Mouse (Mus musculus) ES-E14 (cell line): ENCODE data around the gene Tlr6. TPM values are rescaled to one million over a fixed set of nuclear protein-coding genes. Genes with fewer than 3 reads are reported as not detected.

ENCODE experiments used
- DNase-seq: peaks from one replicate; pipeline ENCODE4 v3.0.0-alpha.2; 2013; ENCODE audit warnings: low read depth, low spot score
- H3K27ac ChIP-seq: 2 replicates; pipeline ENCODE4 v1.5.1; 2012; ENCODE audit warnings: low read depth, mild to moderate bottlenecking, low read length, moderate library complexity, mixed read lengths; ENCODE audit not compliant: poor library complexity, insufficient read depth, severe bottlenecking
- H3K36me3 ChIP-seq: 2 replicates; pipeline ENCODE4 v1.6.1; 2012; ENCODE audit warnings: mild to moderate bottlenecking, low read length, moderate library complexity, mixed read lengths; ENCODE audit not compliant: control insufficient read depth, poor library complexity, insufficient read depth, severe bottlenecking
- H3K4me1 ChIP-seq, 2 experiments: fragments of 150-350 bp in 1 of 2; sonication (generic) in 1 of 2; 2 replicates each; pipeline ENCODE4 v1.6.1; 2012; ENCODE audit warnings: low read length in 2 of 2, mild to moderate bottlenecking in 1 of 2, mixed read lengths in 1 of 2; ENCODE audit not compliant: control insufficient read depth in 2 of 2, insufficient read depth in 2 of 2, poor library complexity in 1 of 2
- H3K4me3 ChIP-seq, 2 experiments: fragments of 150-350 bp in 1 of 2; sonication (generic) in 1 of 2; 2 replicates each; pipeline ENCODE4 v1.5.1; 2012; ENCODE audit warnings: low read length in 2 of 2, low read depth in 1 of 2, mild to moderate bottlenecking in 1 of 2, mixed read lengths in 1 of 2; ENCODE audit not compliant: insufficient read depth in 1 of 2, poor library complexity in 1 of 2, severe bottlenecking in 1 of 2
- H3K9ac ChIP-seq: 2 replicates; pipeline ENCODE4 v1.6.1; 2012; ENCODE audit warnings: low read depth, mild to moderate bottlenecking, low read length, mixed read lengths; ENCODE audit not compliant: poor library complexity, insufficient read depth, severe bottlenecking
- H3K9me3 ChIP-seq: fragments of 150-350 bp; sonication (generic); 2 replicates; pipeline ENCODE4 v1.6.1; 2012; ENCODE audit warnings: low read depth, mild to moderate bottlenecking, low read length; ENCODE audit not compliant: control insufficient read depth, insufficient read depth
- CHD2 ChIP-seq: IDR thresholded peaks from 2 replicates; pipeline ENCODE4 v1.6.1; 2014; ENCODE audit warnings: mild to moderate bottlenecking, low read depth, low read length, inconsistent platforms
- HCFC1 ChIP-seq: IDR thresholded peaks from 2 replicates; pipeline ENCODE4 v1.6.1; 2012; ENCODE audit warnings: low read length, inconsistent platforms, borderline replicate concordance; ENCODE audit not compliant: insufficient read depth
- MAFK ChIP-seq: IDR thresholded peaks from 2 replicates; pipeline ENCODE4 v1.6.1; 2014; ENCODE audit warnings: mild to moderate bottlenecking, low read depth, low read length, inconsistent platforms; ENCODE audit not compliant: insufficient read depth
- ZC3H11A ChIP-seq: IDR thresholded peaks from 2 replicates; pipeline ENCODE4 v1.6.1; 2012; ENCODE audit warnings: low read depth, mild to moderate bottlenecking, inconsistent platforms, low read length, borderline replicate concordance
- ZNF384 ChIP-seq: IDR thresholded peaks from 2 replicates; pipeline ENCODE4 v1.6.1; 2012; ENCODE audit warnings: low read depth, low read length, inconsistent platforms
- in situ Hi-C, 2 experiments: fragments of 600-800 bp; cut with MboI; formaldehyde crosslinking; loops; one replicate each; pipeline ENCODE4 v1.15.1; 2025; ENCODE audit warnings: low sequenced_read_pairs in 2 of 2, inconsistent platforms in 1 of 2; ENCODE audit not compliant: unreplicated experiment in 2 of 2
- total RNA-seq: library from RNA; depleted of rRNA; stranded (reverse); fragments of 300-350 nt; gene quantifications from 2 replicates; pipeline ENCODE4 v1.2.3, GENCODE M21; 2012

Gene Tlr6
- total RNA-seq, 1 experiment = 0.13 TPM

- Histone ChIP-seq H3K4me1 (0 out of 4 replicates have a peak, but pooled peaks cover 0 to 2% of the 10 kb centered on the region in 2 experiments), H3K9me3 (no peaks in the 10 kb centered on the region), H3K9ac (no peak overlapping the region), H3K4me3 (no peak overlapping the region), H3K36me3 (no peaks in the 10 kb centered on the region), H3K27ac (no peak overlapping the region)
- in situ Hi-C loops = no loop called here
- no peak for TF ChIP-seq MAFK
- no peak for TF ChIP-seq ZC3H11A
- no peak for TF ChIP-seq HCFC1
- no peak for TF ChIP-seq ZNF384
- no peak for TF ChIP-seq CHD2
- no peak for DNase-seq
These were observed 17.2 kb upstream of the Tlr6 start for GRCm38 (mm10) chr5:64977128-64977527.

DNA sequence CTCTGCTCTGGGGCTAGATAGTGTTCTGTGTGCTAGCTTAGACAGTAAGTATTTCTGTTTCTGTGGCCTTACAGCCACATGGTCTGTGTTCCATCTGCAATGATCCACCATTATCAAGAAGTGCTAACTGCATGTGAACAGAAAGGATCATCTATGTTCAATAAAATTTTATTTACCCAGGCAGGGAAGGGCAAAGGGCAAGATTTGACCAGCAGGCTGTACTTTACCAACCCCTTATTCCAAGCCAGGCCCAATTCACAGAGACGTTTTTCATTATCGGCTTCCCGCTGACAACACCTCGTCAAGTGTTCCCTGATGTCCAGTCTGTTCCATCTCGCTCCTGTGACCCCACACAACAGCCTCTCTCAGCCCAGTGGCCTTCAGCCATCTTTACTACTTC, 15.2 kb upstream of the Tlr6 start:
- in situ Hi-C loops = no loop called here

GRCm38 (mm10) chr5:64969861-64970771, 10.2 kb upstream of the Tlr6 start, which contains the start of gene Fam114a1:
TSS of gene Fam114a1 (plus strand) at chr5:64970071.
- H3K4me1 ChIP-seq = peaks cover 0 to 9% of the 10 kb centered on the region in 2 experiments; a peak in 1 of 4 replicates
- no peaks in the 10 kb centered on the region for H3K9me3 ChIP-seq
- peak within 1 kb of the TSS; percentile 66 for H3K9ac ChIP-seq
- in situ Hi-C loops = no loop called here
- H3K36me3 ChIP-seq = no peaks in the 10 kb centered on the region
- DNase-seq = no peak
- no peak for TF ChIP-seq HCFC1
- no peak for TF ChIP-seq ZNF384
- no peak for TF ChIP-seq CHD2
- no peak for TF ChIP-seq ZC3H11A
- TF ChIP-seq MAFK = no peak
- H3K27ac ChIP-seq = no peak within 1 kb of the TSS
- peak within 1 kb of the TSS; percentile 78 to 88 for H3K4me3 ChIP-seq

More for the DNA sequence above, 15.2 kb upstream of the Tlr6 start:
- TF ChIP-seq HCFC1 (no peak), ZNF384 (no peak), ZC3H11A (no peak), MAFK (no peak), CHD2 (no peak)
- no peaks in the 10 kb centered on the region for H3K9me3 ChIP-seq
- no peak overlapping the region for H3K4me3 ChIP-seq
- H3K9ac ChIP-seq = no peak overlapping the region
- no peaks in the 10 kb centered on the region for H3K36me3 ChIP-seq
- no peak overlapping the region for H3K27ac ChIP-seq
- DNase-seq = no peak
- H3K4me1 ChIP-seq = peaks cover 2 to 3% of the 10 kb centered on the region in 2 experiments; a peak in 1 of 4 replicates

DNA sequence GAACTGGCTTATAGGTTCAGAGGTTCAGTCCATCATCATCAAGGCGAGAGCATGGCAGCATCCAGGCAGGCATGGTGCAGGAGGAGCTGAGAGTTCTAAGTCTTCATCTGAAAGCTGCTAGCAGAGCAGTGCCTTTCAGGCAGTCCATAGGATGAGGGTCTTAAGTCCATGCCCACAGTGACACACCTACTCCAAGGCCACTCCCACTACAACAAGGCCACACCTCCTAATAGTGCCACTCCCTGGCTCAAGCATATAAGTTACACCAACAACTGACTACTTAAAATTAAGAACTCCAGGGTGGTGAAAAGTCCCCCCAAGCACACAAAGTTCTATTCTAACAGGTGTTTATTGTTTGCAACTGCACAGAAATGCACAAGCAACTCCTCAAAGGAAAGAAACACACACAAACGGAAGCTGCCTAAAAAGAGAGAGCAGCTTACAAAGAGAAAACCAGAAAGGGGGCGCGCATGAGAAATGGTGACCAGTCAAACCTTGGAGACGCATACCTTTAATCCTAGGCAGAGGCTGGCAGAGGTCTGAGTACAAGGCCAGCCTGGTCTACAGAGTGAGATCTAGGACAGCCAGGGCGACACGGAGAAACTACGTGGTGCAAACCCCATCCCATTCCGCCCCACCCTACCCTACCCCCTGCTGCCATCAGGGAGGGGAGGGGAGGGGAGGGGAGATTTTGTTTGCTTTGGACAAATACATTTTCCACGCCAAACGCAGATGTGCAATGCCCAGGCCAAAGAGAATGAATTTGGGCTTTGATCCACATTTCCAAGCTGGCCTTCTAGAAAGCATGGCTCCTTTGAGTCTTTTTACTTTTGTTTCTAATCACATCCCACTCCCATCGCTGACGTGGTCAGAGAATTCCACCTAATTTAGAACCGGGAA, 9.3 kb upstream of the Tlr6 start:
- no peak for TF ChIP-seq ZNF384
- TF ChIP-seq CHD2 = no peak
- no peak for TF ChIP-seq HCFC1
- TF ChIP-seq MAFK = no peak
- TF ChIP-seq ZC3H11A = no peak
- H3K9ac ChIP-seq = peak overlapping the region; percentile 66
- no peak overlapping the region for H3K27ac ChIP-seq
- in situ Hi-C loops = no loop called here
- peak overlapping the region; percentile 78 to 88 for H3K4me3 ChIP-seq
- H3K4me1 ChIP-seq = peaks cover 0 to 9% of the 10 kb centered on the region in 2 experiments; a peak in 1 of 4 replicates
- H3K36me3 ChIP-seq = no peaks in the 10 kb centered on the region
- no peak for DNase-seq
- no peaks in the 10 kb centered on the region for H3K9me3 ChIP-seq
